Mouse (Mus musculus): ENCODE results near the gene Olfr149. TPM values are rescaled to one million over a fixed set of nuclear protein-coding genes. Genes with fewer than 3 reads are reported as not detected.

The Olfr149 gene
- polyA plus RNA-seq (2014; fragmentation: Illumina TruSeq; extraction: RNeasy Lipid Tissue Mini Kit (QIAGEN cat#74804); ENCODE audit: low replicate concordance), result not detected

DNA sequence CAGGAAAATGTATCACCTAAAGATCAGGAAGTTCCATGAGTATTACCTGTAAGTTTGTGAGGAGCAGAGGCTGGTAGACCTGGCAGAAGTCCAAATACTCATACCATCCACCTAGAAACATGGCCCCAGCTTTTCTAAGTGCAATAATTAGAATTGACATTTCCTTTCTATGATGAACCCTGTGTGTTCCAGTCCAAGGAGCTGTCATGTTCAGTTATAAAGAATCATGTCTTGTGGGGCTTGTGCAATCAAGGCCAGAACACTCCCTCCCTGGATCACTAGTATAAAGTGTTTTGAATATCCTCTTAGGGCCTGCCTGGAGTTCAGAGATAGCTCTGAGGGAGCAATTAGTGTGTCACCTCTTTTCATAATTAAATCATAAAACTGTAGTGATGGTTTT, at the start of gene Olfr149:
Olfr149 (minus strand) TSS at position 101 of the 400 bp plus-strand sequence.

DNA sequence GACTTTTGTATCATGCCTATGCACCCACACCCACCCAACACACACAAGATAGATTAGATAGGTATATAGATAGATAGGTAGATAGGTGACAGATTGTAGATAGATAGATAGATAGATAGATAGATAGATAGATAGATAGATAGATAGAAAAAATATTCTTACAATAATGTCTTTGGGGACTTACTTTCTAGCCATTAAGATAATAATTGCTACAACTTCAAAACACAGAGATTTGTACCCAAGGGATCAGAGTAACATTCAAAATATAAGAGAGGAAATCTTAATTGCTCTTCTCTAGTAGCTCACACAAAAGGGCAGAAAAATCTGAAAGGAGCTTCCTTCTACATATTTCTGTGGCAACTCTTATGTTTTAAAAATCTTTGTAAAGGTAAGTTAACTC, 39.0 kb upstream of the Olfr149 start, which contains the start of gene Olfr967:
Olfr967 (plus strand) TSS at position 301 of the 400 bp plus-strand sequence.

GRCm38 (mm10) chr9:39730678-39731077, 23.8 kb upstream of the Olfr149 start, which contains the start of gene Olfr150:
Gene Olfr150, plus strand, starts transcription at chr9:39730978.

DNA sequence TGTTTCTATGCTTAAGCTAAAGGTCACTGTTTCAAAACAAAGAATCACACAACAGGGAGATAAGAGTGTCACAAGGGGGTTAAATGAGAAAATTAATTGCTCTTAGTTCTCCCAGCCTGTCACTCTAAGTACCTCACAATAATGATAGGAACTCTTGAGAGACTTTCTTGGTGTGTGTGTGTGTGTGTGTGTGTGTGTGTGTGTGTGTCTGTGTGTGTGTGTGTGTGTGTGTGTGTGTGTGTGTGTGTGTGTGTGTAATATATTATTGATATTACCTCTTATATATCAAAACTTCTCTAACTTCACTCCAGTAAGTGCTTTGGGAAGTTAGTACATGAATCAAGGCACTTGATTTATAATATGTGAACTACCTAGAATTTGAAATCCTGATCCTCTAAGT, 4.1 kb upstream of the Olfr149 start, which contains the start of gene Olfr965:
Olfr965 (plus strand) TSS at position 301 of the 400 bp plus-strand sequence.

GRCm38 (mm10) chr9:39666905-39667304, 40.0 kb downstream of the Olfr149 start, which contains the start of gene Olfr963:
Gene Olfr963, plus strand, starts transcription at chr9:39667205.

Other genes starting within 250 kb of the Olfr149 start
- gene Olfr955, start 235.2 kb downstream of the Olfr149 start, polyA plus RNA-seq (2014; fragmentation: Illumina TruSeq; extraction: RNeasy Lipid Tissue Mini Kit (QIAGEN cat#74804); ENCODE audit: low replicate concordance), result not detected
- gene Olfr44, start 213.1 kb downstream of the Olfr149 start, polyA plus RNA-seq (2014; fragmentation: Illumina TruSeq; extraction: RNeasy Lipid Tissue Mini Kit (QIAGEN cat#74804); ENCODE audit: low replicate concordance), result not detected
- not detected for gene Olfr957, start 191.3 kb downstream of the Olfr149 start, polyA plus RNA-seq (2014; fragmentation: Illumina TruSeq; extraction: RNeasy Lipid Tissue Mini Kit (QIAGEN cat#74804); ENCODE audit: low replicate concordance)
- not detected for gene Olfr958, start 153.1 kb downstream of the Olfr149 start, polyA plus RNA-seq (2014; fragmentation: Illumina TruSeq; extraction: RNeasy Lipid Tissue Mini Kit (QIAGEN cat#74804); ENCODE audit: low replicate concordance)
- not detected for gene Olfr959, start 131.5 kb downstream of the Olfr149 start, polyA plus RNA-seq (2014; fragmentation: Illumina TruSeq; extraction: RNeasy Lipid Tissue Mini Kit (QIAGEN cat#74804); ENCODE audit: low replicate concordance)
- gene AW551984, start 102.7 kb downstream of the Olfr149 start, polyA plus RNA-seq (2014; fragmentation: Illumina TruSeq; extraction: RNeasy Lipid Tissue Mini Kit (QIAGEN cat#74804); ENCODE audit: low replicate concordance), result 1.5 TPM
- not detected for gene Olfr148, start 96.5 kb downstream of the Olfr149 start, polyA plus RNA-seq (2014; fragmentation: Illumina TruSeq; extraction: RNeasy Lipid Tissue Mini Kit (QIAGEN cat#74804); ENCODE audit: low replicate concordance)
- gene Olfr960, start 85.7 kb downstream of the Olfr149 start, polyA plus RNA-seq (2014; fragmentation: Illumina TruSeq; extraction: RNeasy Lipid Tissue Mini Kit (QIAGEN cat#74804); ENCODE audit: low replicate concordance), result not detected
- not detected for gene Olfr961, start 62.0 kb downstream of the Olfr149 start, polyA plus RNA-seq (2014; fragmentation: Illumina TruSeq; extraction: RNeasy Lipid Tissue Mini Kit (QIAGEN cat#74804); ENCODE audit: low replicate concordance)
- not detected for gene Olfr963, start 39.9 kb downstream of the Olfr149 start, polyA plus RNA-seq (2014; fragmentation: Illumina TruSeq; extraction: RNeasy Lipid Tissue Mini Kit (QIAGEN cat#74804); ENCODE audit: low replicate concordance)
- gene Olfr965, start 4.2 kb upstream of the Olfr149 start, polyA plus RNA-seq (2014; fragmentation: Illumina TruSeq; extraction: RNeasy Lipid Tissue Mini Kit (QIAGEN cat#74804); ENCODE audit: low replicate concordance), result not detected
- gene Olfr150, start 23.9 kb upstream of the Olfr149 start, polyA plus RNA-seq (2014; fragmentation: Illumina TruSeq; extraction: RNeasy Lipid Tissue Mini Kit (QIAGEN cat#74804); ENCODE audit: low replicate concordance), result not detected
- gene Olfr967, start 39.1 kb upstream of the Olfr149 start, polyA plus RNA-seq (2014; fragmentation: Illumina TruSeq; extraction: RNeasy Lipid Tissue Mini Kit (QIAGEN cat#74804); ENCODE audit: low replicate concordance), result not detected
- not detected for gene Olfr968, start 76.1 kb upstream of the Olfr149 start, polyA plus RNA-seq (2014; fragmentation: Illumina TruSeq; extraction: RNeasy Lipid Tissue Mini Kit (QIAGEN cat#74804); ENCODE audit: low replicate concordance)
- gene Olfr969, start 83.8 kb upstream of the Olfr149 start, polyA plus RNA-seq (2014; fragmentation: Illumina TruSeq; extraction: RNeasy Lipid Tissue Mini Kit (QIAGEN cat#74804); ENCODE audit: low replicate concordance), result not detected
- gene Olfr970, start 101.7 kb upstream of the Olfr149 start, polyA plus RNA-seq (2014; fragmentation: Illumina TruSeq; extraction: RNeasy Lipid Tissue Mini Kit (QIAGEN cat#74804); ENCODE audit: low replicate concordance), result not detected
- not detected for gene Olfr971, start 129.8 kb upstream of the Olfr149 start, polyA plus RNA-seq (2014; fragmentation: Illumina TruSeq; extraction: RNeasy Lipid Tissue Mini Kit (QIAGEN cat#74804); ENCODE audit: low replicate concordance)
- not detected for gene Olfr972, start 159.3 kb upstream of the Olfr149 start, polyA plus RNA-seq (2014; fragmentation: Illumina TruSeq; extraction: RNeasy Lipid Tissue Mini Kit (QIAGEN cat#74804); ENCODE audit: low replicate concordance)
- gene Olfr229, start 200.2 kb upstream of the Olfr149 start, polyA plus RNA-seq (2014; fragmentation: Illumina TruSeq; extraction: RNeasy Lipid Tissue Mini Kit (QIAGEN cat#74804); ENCODE audit: low replicate concordance), result not detected
- gene Olfr974, start 230.4 kb upstream of the Olfr149 start, polyA plus RNA-seq (2014; fragmentation: Illumina TruSeq; extraction: RNeasy Lipid Tissue Mini Kit (QIAGEN cat#74804); ENCODE audit: low replicate concordance), result not detected
- not detected for gene Olfr975, start 244.9 kb upstream of the Olfr149 start, polyA plus RNA-seq (2014; fragmentation: Illumina TruSeq; extraction: RNeasy Lipid Tissue Mini Kit (QIAGEN cat#74804); ENCODE audit: low replicate concordance)